Mouse (Mus musculus) MEL (cell line): ENCODE results near the gene Oxld1. TPM values are rescaled to one million over a fixed set of nuclear protein-coding genes. Genes with fewer than 3 reads are reported as not detected.

Source experiments
- DNase-seq: peaks from one replicate; pipeline ENCODE4 v3.0.0; 2011; ENCODE audit warnings: low read depth, low spot score
- H3K27ac ChIP-seq: 2 replicates; pipeline ENCODE4 v1.5.1; 2012; ENCODE audit warnings: low read depth, mild to moderate bottlenecking, control low read depth, low read length, moderate library complexity; ENCODE audit not compliant: control insufficient read depth
- H3K27me3 ChIP-seq, 2 experiments: fragments of 150-350 bp in 1 of 2; sonication (generic) in 1 of 2; 2 replicates each; pipeline ENCODE4 v1.6.1; 2012; ENCODE audit warnings: low read length in 2 of 2, mild to moderate bottlenecking in 2 of 2, improper control_type of control experiment in 1 of 2, moderate library complexity in 1 of 2; ENCODE audit not compliant: insufficient read depth in 2 of 2, control insufficient read depth in 1 of 2
- H3K36me3 ChIP-seq, 2 experiments: 2 replicates each; pipeline ENCODE4 v1.6.1; 2012 to 2014; ENCODE audit warnings: low read length in 2 of 2, improper control_type of control experiment in 1 of 2, inconsistent platforms in 1 of 2, mild to moderate bottlenecking in 1 of 2; ENCODE audit not compliant: insufficient read depth in 2 of 2, control insufficient read depth in 1 of 2
- H3K4me1 ChIP-seq, 2 experiments: fragments of 150-350 bp in 1 of 2; sonication (generic) in 1 of 2; 2 replicates each; pipeline ENCODE4 v1.6.1; 2012; ENCODE audit warnings: low read length in 2 of 2, improper control_type of control experiment in 1 of 2, mild to moderate bottlenecking in 1 of 2; ENCODE audit not compliant: insufficient read depth in 2 of 2, control insufficient read depth in 1 of 2
- H3K4me3 ChIP-seq, 2 experiments: fragments of 150-350 bp in 1 of 2; sonication (generic) in 1 of 2; 2 replicates each; pipeline ENCODE4 v1.5.1; 2012; ENCODE audit warnings: low read depth in 2 of 2, low read length in 2 of 2, mild to moderate bottlenecking in 2 of 2, moderate library complexity in 2 of 2, control low read depth in 1 of 2, improper control_type of control experiment in 1 of 2; ENCODE audit not compliant: control insufficient read depth in 1 of 2, insufficient read depth in 1 of 2
- H3K79me2 ChIP-seq: 2 replicates; pipeline ENCODE4 v1.6.1; 2012; ENCODE audit warnings: mild to moderate bottlenecking, low read length, moderate library complexity; ENCODE audit not compliant: control insufficient read depth, poor library complexity, insufficient read depth
- H3K9ac ChIP-seq: 2 replicates; pipeline ENCODE4 v1.6.1; 2012; ENCODE audit warnings: low read depth, mild to moderate bottlenecking, control low read depth, low read length, moderate library complexity; ENCODE audit not compliant: control insufficient read depth, poor library complexity, severe bottlenecking
- H3K9me3 ChIP-seq: fragments of 150-350 bp; sonication (generic); replicated peaks from 2 replicates; pipeline ENCODE4 v1.6.1; 2012; ENCODE audit warnings: mild to moderate bottlenecking, low read length, improper control_type of control experiment, moderate library complexity; ENCODE audit not compliant: insufficient read depth
- EP300 ChIP-seq, 2 experiments: IDR thresholded peaks; 2 replicates each; pipeline ENCODE4 v1.6.1; 2011; ENCODE audit warnings: improper control_type of control experiment in 2 of 2, low read length in 2 of 2, low read depth in 1 of 2, mild to moderate bottlenecking in 1 of 2
- GABPA ChIP-seq: IDR thresholded peaks from 2 replicates; pipeline ENCODE4 v1.6.1; 2012; ENCODE audit warnings: low read depth, mild to moderate bottlenecking, inconsistent platforms, low read length, improper control_type of control experiment, moderate library complexity
- HCFC1 ChIP-seq: IDR thresholded peaks from 2 replicates; pipeline ENCODE4 v1.6.1; 2012; ENCODE audit warnings: low read depth, mild to moderate bottlenecking, inconsistent platforms, low read length, improper control_type of control experiment, moderate library complexity
- KAT2A ChIP-seq: conservative IDR thresholded peaks from 2 replicates; pipeline ENCODE4 v1.6.1; 2012; ENCODE audit warnings: low read depth, low read length, improper control_type of control experiment, inconsistent platforms
- MAX ChIP-seq: IDR thresholded peaks from 2 replicates; pipeline ENCODE4 v1.6.1; 2011; ENCODE audit warnings: low read length, improper control_type of control experiment
- MYB ChIP-seq: IDR thresholded peaks from 2 replicates; pipeline ENCODE4 v1.6.1; 2011; ENCODE audit warnings: mild to moderate bottlenecking, low read depth, low read length, improper control_type of control experiment
- MYC ChIP-seq: IDR thresholded peaks from 2 replicates; pipeline ENCODE4 v1.6.1; 2011; ENCODE audit warnings: low read depth, mild to moderate bottlenecking, low read length, improper control_type of control experiment, moderate library complexity
- NRF1 ChIP-seq: IDR thresholded peaks from 2 replicates; pipeline ENCODE4 v1.6.1; 2014; ENCODE audit warnings: low read depth, mild to moderate bottlenecking, inconsistent platforms, low read length, improper control_type of control experiment, moderate library complexity; ENCODE audit not compliant: poor library complexity, insufficient read depth, severe bottlenecking
- POLR2AphosphoS2 ChIP-seq: IDR thresholded peaks from 2 replicates; pipeline ENCODE4 v1.6.1; 2011; ENCODE audit warnings: low read length, improper control_type of control experiment
- POLR2AphosphoS5 ChIP-seq: IDR thresholded peaks from 2 replicates; pipeline ENCODE4 v1.6.1; 2012; ENCODE audit warnings: low read depth, borderline replicate concordance, mild to moderate bottlenecking, inconsistent platforms, low read length, moderate library complexity, mixed read lengths
- TCF12 ChIP-seq: IDR thresholded peaks from 2 replicates; pipeline ENCODE4 v1.6.1; 2014; ENCODE audit warnings: low read depth, mild to moderate bottlenecking, inconsistent platforms, low read length, improper control_type of control experiment, moderate library complexity
- UBTF ChIP-seq: IDR thresholded peaks from 2 replicates; pipeline ENCODE4 v1.6.1; 2012; ENCODE audit warnings: low read depth, mild to moderate bottlenecking, inconsistent platforms, low read length, improper control_type of control experiment, moderate library complexity, borderline replicate concordance; ENCODE audit not compliant: insufficient read depth
- ZMIZ1 ChIP-seq: IDR thresholded peaks from 2 replicates; pipeline ENCODE4 v1.6.1; 2012; ENCODE audit warnings: low read depth, mild to moderate bottlenecking, inconsistent platforms, low read length, improper control_type of control experiment, moderate library complexity
- ZNF384 ChIP-seq: IDR thresholded peaks from 2 replicates; pipeline ENCODE4 v1.6.1; 2012; ENCODE audit warnings: low read depth, mild to moderate bottlenecking, inconsistent platforms, low read length, improper control_type of control experiment
- polyA plus RNA-seq, 2 experiments: library from polyadenylated mRNA; stranded (reverse) in 1 of 2; unstranded in 1 of 2; fragments of >175 nt in 1 of 2; fragments of >200 nt in 1 of 2; gene quantifications; 2 replicates each; pipeline versions ENCODE4 v1.2.1 to v1.2.4; 2012; ENCODE audit warnings: low replicate concordance in 2 of 2, low read depth in 1 of 2; ENCODE audit not compliant: insufficient read length in 2 of 2, insufficient read depth in 1 of 2, missing spikeins in 1 of 2
- total RNA-seq: library from RNA; depleted of rRNA; stranded (reverse); fragments of 300-350 nt; gene quantifications from 2 replicates; pipeline ENCODE4 v1.2.3, GENCODE M21; 2012

Gene Oxld1
- total and polyA plus RNA-seq, 3 experiments, result 15.9 to 17.5 TPM; not detected in 1

DNA sequence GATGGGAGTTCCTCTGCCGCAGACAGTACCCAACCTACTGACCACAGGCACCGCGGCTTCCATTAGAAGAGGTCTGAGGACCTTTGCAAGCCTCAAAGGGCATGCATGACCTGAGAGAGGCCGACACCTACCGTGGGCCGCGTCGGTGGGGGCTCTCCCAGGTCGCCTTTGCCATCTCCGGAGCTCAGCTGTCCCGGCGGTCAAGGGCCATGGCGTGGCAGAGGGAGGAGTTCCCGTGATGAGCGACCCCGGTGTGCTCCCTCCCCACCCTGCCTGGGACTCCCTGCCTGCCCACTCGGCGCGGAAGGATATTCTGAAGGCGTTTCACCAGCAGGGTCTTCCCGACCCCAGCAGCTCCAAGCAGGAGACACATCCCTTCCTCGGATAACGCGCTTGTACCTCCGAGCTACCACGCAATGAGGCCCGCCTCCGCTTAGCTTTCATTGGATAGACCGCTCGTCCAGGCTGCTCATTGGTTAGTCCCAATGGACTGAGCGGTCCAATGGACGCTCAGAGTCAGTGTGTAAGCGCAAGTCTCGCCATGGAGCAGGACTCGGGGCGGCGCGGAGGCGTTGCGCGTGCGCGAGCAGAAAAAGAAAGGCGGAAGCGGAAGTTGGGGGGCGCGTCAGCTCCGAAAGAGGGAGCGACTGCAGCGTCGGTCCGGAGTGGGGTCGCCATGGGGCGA, 9.3 kb upstream of the Oxld1 start, which contains the start of gene Arl16 (continued):
- TF ChIP-seq EP300 (IDR thresholded peaks at IDR 0.05; ENCODE audit: low read depth in 1 of 2, low read length in 2 of 2), result no peak; a peak in 1 of 4 replicates
- TF ChIP-seq, all 39 proteins: peak for 21

GRCm38 (mm10) chr11:120465521-120465920, 7.7 kb upstream of the Oxld1 start:
- Histone ChIP-seq H3K9me3 (no peaks in the 10 kb centered on the region), H3K36me3 (peaks cover 3 to 11% of the 10 kb centered on the region in 2 experiments; a peak in 2 of 4 replicates), H3K4me1 (peaks cover 8 to 12% of the 10 kb centered on the region in 2 experiments)
- no peak for DNase-seq
- no peak for TF ChIP-seq HCFC1
- TF ChIP-seq NRF1, result no peak
- TF ChIP-seq, all 39 proteins: peak for 0
- no peak overlapping the region for H3K27ac ChIP-seq
- H3K9ac ChIP-seq, result no peak overlapping the region
- no peaks in the 10 kb centered on the region for H3K27me3 ChIP-seq
- peaks cover 21% of the 10 kb centered on the region for H3K79me2 ChIP-seq
- H3K4me3 ChIP-seq, result no peak overlapping the region

- Histone ChIP-seq H3K4me3 (no peak overlapping the region), H3K27me3 (no peaks in the 10 kb centered on the region), H3K4me1 (peaks cover 8 to 20% of the 10 kb centered on the region in 2 experiments), H3K27ac (no peak overlapping the region), H3K9me3 (no peaks in the 10 kb centered on the region), H3K9ac (no peak overlapping the region), H3K36me3 (peaks cover 3 to 16% of the 10 kb centered on the region in 2 experiments; a peak in 3 of 4 replicates), H3K79me2 (peaks cover 30% of the 10 kb centered on the region)
- TF ChIP-seq ZMIZ1 (no peak), EP300 (IDR thresholded peaks at IDR 0.05; ENCODE audit: low read depth in 1 of 2, low read length in 2 of 2) (no peak), POLR2AphosphoS2 (peak; percentile 67; the same call in 1 of the 2 replicates), MYB (no peak), ZNF384 (peak; percentile 54; the same call in 1 of the 2 replicates), UBTF (no peak), MAX (no peak), NRF1 (no peak), TCF12 (no peak), KAT2A (no peak), MYC (no peak), GABPA (no peak), POLR2AphosphoS5 (no peak)
- peak; percentile 44 for DNase-seq
Measured at GRCm38 (mm10) chr11:120464365-120464764, 6.5 kb upstream of the Oxld1 start.
